Mouse (Mus musculus) monocyte, adult 5-6 weeks (primary cell): ENCODE data around the gene Gm10840. TPM values are rescaled to one million over a fixed set of nuclear protein-coding genes. Genes with fewer than 3 reads are reported as not detected.

Experiments
- ATAC-seq: fragments of 153-309, 156-312 bp; replicated peaks from 2 replicates; pipeline ENCODE4 v1.8.0; 2017; ENCODE audit warnings: mild to moderate bottlenecking; ENCODE audit not compliant: low TSS enrichment, insufficient number of reproducible peaks, severe bottlenecking, poor library complexity, low FRiP score
- total RNA-seq: library from RNA; stranded (forward); fragments of 200-1000, 200-491, 200-594 nt; gene quantifications from 3 replicates; pipeline ENCODE4 v1.2.3, GENCODE M21; 2017

The Gm10840 gene
- total RNA-seq, 1 experiment from 2014 or later, result not detected

DNA sequence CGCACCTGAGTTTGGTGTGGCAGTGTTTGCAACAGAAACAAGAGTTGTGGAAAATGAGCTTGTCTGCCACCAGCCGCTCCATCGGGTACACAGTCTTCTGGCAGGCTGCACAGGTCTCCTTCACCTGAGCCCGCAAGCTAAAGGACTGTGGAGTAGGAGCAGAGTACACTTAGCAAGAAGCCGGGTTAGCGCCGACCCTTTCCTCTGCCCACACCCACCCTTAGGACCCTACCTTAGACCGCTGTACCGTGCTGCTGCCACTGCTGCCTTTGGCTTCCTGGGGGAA lies 1.8 kb upstream of the Gm10840 start:
- 0 out of 2 replicates have a peak, but pooled peaks have one; percentile 0 for ATAC-seq

GRCm38 (mm10) chr11:106159216-106159920 lies 1.3 kb upstream of the Gm10840 start:
- ATAC-seq, result peak; percentile 59

DNA sequence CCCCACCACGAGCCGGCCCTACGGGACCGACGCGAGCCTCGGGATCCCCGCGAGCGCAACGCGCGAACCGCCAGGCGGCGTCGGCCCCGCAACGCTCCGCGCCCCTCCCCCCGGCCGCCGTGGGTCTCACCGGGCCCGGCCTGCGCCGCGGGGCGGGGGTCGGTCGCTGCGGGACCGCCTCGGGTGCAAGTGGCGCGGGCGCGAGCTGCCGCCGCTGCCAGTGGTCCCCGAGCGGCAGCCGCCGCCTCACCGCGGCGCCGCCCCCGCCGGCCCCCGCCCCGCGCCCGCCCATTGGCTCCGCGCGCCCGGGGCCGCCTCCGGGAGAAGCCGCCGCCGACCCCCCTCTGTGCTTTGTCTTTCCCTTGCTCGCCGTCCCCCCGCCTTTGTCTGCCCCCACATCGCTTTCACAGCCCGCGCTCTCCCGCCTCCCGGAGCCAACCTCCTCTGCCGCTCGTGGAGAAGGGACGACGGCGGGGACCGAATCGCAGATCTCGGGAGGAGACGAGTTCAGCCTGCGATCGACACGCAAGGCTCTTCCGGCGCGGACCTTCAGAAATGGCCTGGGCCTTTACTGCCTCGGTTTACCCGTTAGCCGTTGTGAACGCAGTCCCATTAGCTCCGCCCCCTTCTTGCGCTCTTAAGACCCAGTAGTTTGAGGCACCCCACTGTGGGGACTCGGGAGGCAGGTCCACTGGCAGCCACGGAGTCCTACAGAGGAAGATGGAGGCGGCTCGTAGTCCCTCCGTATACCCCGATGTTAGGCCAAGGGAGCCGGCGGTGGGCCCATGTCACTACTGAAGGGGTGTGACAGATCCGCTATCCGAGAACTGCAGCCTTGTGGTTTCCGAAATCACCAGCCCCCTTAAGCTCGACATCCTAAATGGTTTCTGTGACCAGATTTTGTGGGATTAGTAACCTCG lies 469 bp upstream of the Gm10840 start:
- peak; percentile 9 for ATAC-seq

GRCm38 (mm10) chr11:106162237-106162636 lies 1.6 kb downstream of the Gm10840 start:
- ATAC-seq, result no peak

DNA sequence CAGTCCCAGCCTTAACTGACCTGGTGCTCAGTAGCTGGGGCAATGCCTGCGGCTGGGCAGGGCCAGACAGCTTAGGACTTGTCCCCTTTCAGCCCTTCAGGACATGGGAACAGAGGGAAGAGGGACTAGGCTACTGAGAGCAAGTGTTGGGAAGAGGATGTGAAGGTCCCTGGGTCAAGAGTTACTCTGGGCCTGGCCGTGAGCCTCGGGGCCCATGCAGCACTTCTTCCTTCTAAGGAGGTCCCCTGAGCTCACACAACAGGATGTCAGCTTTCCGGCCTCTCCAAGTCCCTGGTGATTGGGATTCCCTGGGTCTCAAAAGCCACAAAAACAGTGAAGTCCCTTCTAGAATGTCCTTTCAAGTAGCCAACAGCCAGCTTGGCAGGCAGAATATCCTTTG lies 2.9 kb downstream of the Gm10840 start:
- no peak for ATAC-seq

- ATAC-seq, result no peak
These were observed 4.0 kb downstream of the Gm10840 start for GRCm38 (mm10) chr11:106164601-106165180.

- peak; percentile 85 for ATAC-seq
These were observed 6.8 kb downstream of the Gm10840 start for GRCm38 (mm10) chr11:106167435-106167834.

GRCm38 (mm10) chr11:106170807-106171206 lies 10.2 kb downstream of the Gm10840 start:
- ATAC-seq, result no peak

GRCm38 (mm10) chr11:106173228-106173627 lies 12.6 kb downstream of the Gm10840 start:
- ATAC-seq, result 0 out of 2 replicates have a peak, but pooled peaks have one; percentile 40

- no peak for ATAC-seq
These were observed 13.7 kb downstream of the Gm10840 start for GRCm38 (mm10) chr11:106174372-106174771.

DNA sequence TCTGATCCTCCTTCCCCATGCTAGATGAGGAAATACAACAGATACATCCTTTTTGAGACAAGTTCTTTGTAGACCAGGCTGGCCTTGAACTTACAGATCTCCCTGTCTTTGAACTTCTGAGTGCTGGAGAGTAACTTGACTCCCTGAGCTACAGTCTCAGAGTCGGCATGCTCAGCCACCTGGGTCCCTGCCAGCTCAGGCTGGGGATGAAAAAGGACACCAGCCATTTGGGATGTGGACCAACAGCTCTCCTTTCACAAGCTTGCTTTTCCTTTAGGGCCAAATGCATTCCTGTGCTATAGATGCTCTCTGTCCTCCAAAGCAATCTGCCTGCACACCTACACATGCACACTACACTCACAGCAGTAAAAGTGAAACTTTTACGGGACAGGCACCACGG lies 14.4 kb downstream of the Gm10840 start:
- no peak for ATAC-seq

- no peak for ATAC-seq
These were observed 15.7 kb downstream of the Gm10840 start for GRCm38 (mm10) chr11:106176372-106176771.

DNA sequence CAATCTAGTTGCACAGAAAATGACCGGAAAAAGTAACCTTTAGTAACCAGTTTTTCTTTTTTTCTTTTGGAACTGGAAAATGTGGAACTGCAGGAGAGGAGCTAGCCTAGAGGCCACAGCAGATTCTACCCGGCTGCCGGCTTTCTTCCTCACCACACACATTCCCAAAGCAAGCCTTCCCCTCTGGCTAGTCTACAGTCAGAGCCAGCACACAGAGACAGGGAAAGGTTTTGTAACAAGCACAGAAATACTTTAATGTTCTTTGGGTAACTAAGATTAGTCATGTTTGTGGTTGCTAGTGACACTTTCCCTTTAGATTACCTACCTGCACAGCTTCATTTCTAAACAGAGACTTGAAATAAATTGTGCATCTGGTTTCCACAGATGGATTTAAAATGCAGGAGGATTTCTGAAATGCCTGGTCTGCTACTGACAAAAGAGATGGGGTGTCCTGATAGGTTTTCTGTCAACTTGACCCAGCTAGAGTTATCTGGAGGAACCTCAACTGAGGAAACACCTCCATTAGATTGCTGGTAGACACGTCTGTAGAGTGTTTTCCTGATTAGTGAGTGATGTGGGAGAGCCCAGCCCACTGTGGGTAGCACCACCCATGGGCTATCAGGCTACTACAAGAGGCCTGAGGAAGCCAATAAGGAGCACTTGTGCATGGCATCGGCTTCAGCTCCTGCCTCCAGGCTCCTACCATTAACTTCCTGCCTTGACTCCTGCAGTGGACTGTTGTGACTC lies 17.6 kb downstream of the Gm10840 start:
- ATAC-seq, result 0 out of 2 replicates have a peak, but pooled peaks have one; percentile 10

- ATAC-seq, result no peak
These were observed 19.2 kb downstream of the Gm10840 start for GRCm38 (mm10) chr11:106179711-106180448.

GRCm38 (mm10) chr11:106180449-106180801 lies 19.8 kb downstream of the Gm10840 start:
- ATAC-seq, result no peak

- no peak for ATAC-seq
These were observed 26.7 kb downstream of the Gm10840 start for GRCm38 (mm10) chr11:106187326-106187725.

GRCm38 (mm10) chr11:106191716-106192115 lies 31.1 kb downstream of the Gm10840 start:
- no peak for ATAC-seq

DNA sequence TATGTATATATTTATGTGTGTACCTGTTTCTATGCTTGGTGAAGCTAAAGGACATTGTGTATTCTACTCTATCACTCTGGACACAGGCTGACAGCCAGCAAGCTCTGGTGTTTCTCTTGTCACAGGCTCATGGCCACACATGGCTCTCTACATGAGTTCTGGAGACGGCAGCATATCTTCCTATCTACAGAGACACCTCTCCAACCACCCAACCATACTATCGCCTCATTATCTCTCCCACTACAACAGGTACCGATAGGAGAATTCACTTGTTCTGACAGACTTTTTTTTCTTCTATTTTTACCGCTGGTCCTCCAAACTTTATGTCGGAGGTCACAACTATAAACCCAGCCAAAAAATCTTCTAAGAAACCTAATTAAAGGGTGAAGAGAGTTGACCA lies 31.6 kb downstream of the Gm10840 start:
- no peak for ATAC-seq
